27 mouse cellular contexts compared by ENCODE assay signal in the genomic region with DNA sequence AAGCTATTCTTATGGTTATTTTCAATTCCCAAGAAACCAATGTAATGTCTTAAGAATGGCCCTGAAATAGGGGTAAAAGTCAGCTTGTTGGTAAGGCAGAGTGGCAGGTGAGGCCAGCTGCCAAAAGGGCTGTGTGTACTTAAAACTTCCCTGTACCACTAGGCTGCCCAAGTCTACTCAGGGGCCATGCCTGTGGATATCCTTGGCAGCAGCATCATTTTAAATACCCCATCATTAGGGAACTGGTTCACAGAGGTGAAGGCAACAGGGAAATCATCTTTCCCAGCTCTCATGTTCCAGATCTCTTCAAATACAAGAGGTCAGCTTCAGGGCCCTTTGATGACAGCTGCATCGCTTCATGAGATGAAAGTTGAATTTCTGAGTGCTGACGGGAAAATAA.
DNase-seq lines count a peak whose midpoint lies in the region; ATAC-seq and TF ChIP-seq lines count a peak whose summit lies in the region.
"Had no signal": no experiment of that assay in that cellular context is flagged by ENCODE, and none has a peak within 500 bp of the region (broad histone marks: within the 10 kb centered on the region; RNA-seq: fewer than 3 reads in every experiment).

No protein-coding gene starts in this region.

- TF ChIP-seq CTCF in hindbrain, postnatal 0 days (IDR thresholded peaks at IDR 0.05; ENCODE audit: low read depth) = no peak
- no peak for TF ChIP-seq CTCF in brain, embryonic 14.5 days (IDR thresholded peaks at IDR 0.05; ENCODE audit: borderline replicate concordance, extremely low read depth, insufficient read depth, insufficient read length)

- WGBS in hindbrain, embryonic 11.5 days = 55% methylated on average over 2 of the region's 2 CpGs
- WGBS in hindbrain, postnatal 0 days = 73% methylated on average over 2 of the region's 2 CpGs
- WGBS in midbrain, embryonic 15.5 days = 62% methylated on average over 2 of the region's 2 CpGs
- WGBS in midbrain, embryonic 11.5 days = 80% methylated on average over 2 of the region's 2 CpGs
- 50% methylated on average over 2 of the region's 2 CpGs for WGBS in midbrain, embryonic 16.5 days

- H3K4me3 ChIP-seq in hindbrain, embryonic 11.5 days (ENCODE audit: low read depth, low read length) = no peak overlapping the region
- H3K4me3 ChIP-seq in hindbrain, postnatal 0 days (ENCODE audit: low read length) = no peak overlapping the region
- H3K4me3 ChIP-seq in midbrain, embryonic 15.5 days = no peak overlapping the region
- H3K4me3 ChIP-seq in midbrain, embryonic 11.5 days (ENCODE audit: low read depth, low read length) = no peak overlapping the region
- no peak overlapping the region for H3K4me3 ChIP-seq in midbrain, embryonic 16.5 days (ENCODE audit: low read depth, low read length)
- H3K4me3 ChIP-seq: embryonic facial prominence, embryonic 12.5 days; embryonic facial prominence, embryonic 15.5 days; forebrain, embryonic 12.5 days; heart, adult 2 months; heart, embryonic 10.5 days; heart, embryonic 13.5 days; hindbrain, embryonic 12.5 days; hindbrain, embryonic 15.5 days; intestine, embryonic 15.5 days had no signal

- no peak for ATAC-seq in hindbrain, embryonic 11.5 days (ENCODE audit: low FRiP score)
- no peak for ATAC-seq in hindbrain, postnatal 0 days
- ATAC-seq in midbrain, embryonic 15.5 days (replicated peaks) = peak; percentile 58; the same call in 1 of the 2 replicates
- no peak; the same call in 1 of the 2 replicates for ATAC-seq in midbrain, embryonic 11.5 days (ENCODE audit: low FRiP score)
- peak; percentile 67; the same call in 1 of the 2 replicates for ATAC-seq in midbrain, embryonic 16.5 days
- ATAC-seq: CD4-positive, CD25-positive, alpha-beta regulatory T cell, adult 4 months; forebrain, embryonic 16.5 days; intestine, embryonic 15.5 days had no signal

- no peak overlapping the region for H3K4me2 ChIP-seq in hindbrain, embryonic 11.5 days (replicated peaks; ENCODE audit: low read depth, low read length)
- no peak overlapping the region for H3K4me2 ChIP-seq in hindbrain, postnatal 0 days (ENCODE audit: low read depth, low read length)
- no peak overlapping the region for H3K4me2 ChIP-seq in midbrain, embryonic 15.5 days
- no peak overlapping the region for H3K4me2 ChIP-seq in midbrain, embryonic 11.5 days
- H3K4me2 ChIP-seq in midbrain, embryonic 16.5 days (ENCODE audit: low read length) = no peak overlapping the region
- H3K4me2 ChIP-seq: embryonic facial prominence, embryonic 12.5 days; embryonic facial prominence, embryonic 15.5 days; forebrain, embryonic 12.5 days; heart, embryonic 13.5 days; hindbrain, embryonic 12.5 days; hindbrain, embryonic 15.5 days; intestine, embryonic 15.5 days had no signal

- no peak overlapping the region for H3K9ac ChIP-seq in hindbrain, embryonic 11.5 days (ENCODE audit: low read depth, low read length)
- no peak overlapping the region for H3K9ac ChIP-seq in hindbrain, postnatal 0 days (replicated peaks; ENCODE audit: low read length)
- no peak overlapping the region for H3K9ac ChIP-seq in midbrain, embryonic 15.5 days
- H3K9ac ChIP-seq in midbrain, embryonic 11.5 days (ENCODE audit: low read length) = no peak overlapping the region
- H3K9ac ChIP-seq in midbrain, embryonic 16.5 days (ENCODE audit: low read depth, low read length) = no peak overlapping the region
- H3K9ac ChIP-seq: embryonic facial prominence, embryonic 12.5 days; embryonic facial prominence, embryonic 15.5 days; forebrain, embryonic 12.5 days; heart, embryonic 13.5 days; hindbrain, embryonic 12.5 days; hindbrain, embryonic 15.5 days; intestine, embryonic 15.5 days had no signal

- H3K9me3 ChIP-seq in hindbrain, embryonic 11.5 days (ENCODE audit: control insufficient read depth, low read length) = no peaks in the 10 kb centered on the region
- H3K9me3 ChIP-seq in hindbrain, postnatal 0 days (ENCODE audit: low read length) = no peaks in the 10 kb centered on the region
- H3K9me3 ChIP-seq in midbrain, embryonic 15.5 days = no peaks in the 10 kb centered on the region
- no peaks in the 10 kb centered on the region for H3K9me3 ChIP-seq in midbrain, embryonic 11.5 days (ENCODE audit: control insufficient read depth, low read length)
- no peaks in the 10 kb centered on the region for H3K9me3 ChIP-seq in midbrain, embryonic 16.5 days (replicated peaks; ENCODE audit: control insufficient read depth, low read length, poor library complexity, severe bottlenecking)
- H3K9me3 ChIP-seq: embryonic facial prominence, embryonic 12.5 days; embryonic facial prominence, embryonic 15.5 days; forebrain, embryonic 12.5 days; heart, embryonic 10.5 days; heart, embryonic 13.5 days; hindbrain, embryonic 12.5 days; hindbrain, embryonic 15.5 days; intestine, embryonic 15.5 days had no signal

- no peaks in the 10 kb centered on the region for H3K4me1 ChIP-seq in hindbrain, embryonic 11.5 days (replicated peaks; ENCODE audit: control insufficient read depth, insufficient read depth, low read length)
- H3K4me1 ChIP-seq in hindbrain, postnatal 0 days (ENCODE audit: insufficient read depth, low read length) = no peaks in the 10 kb centered on the region
- no peaks in the 10 kb centered on the region for H3K4me1 ChIP-seq in midbrain, embryonic 15.5 days
- H3K4me1 ChIP-seq in midbrain, embryonic 11.5 days (ENCODE audit: control insufficient read depth, insufficient read depth, low read length) = no peaks in the 10 kb centered on the region
- H3K4me1 ChIP-seq in midbrain, embryonic 16.5 days (ENCODE audit: control insufficient read depth, insufficient read depth, low read length) = no peaks in the 10 kb centered on the region
- H3K4me1 ChIP-seq: embryonic facial prominence, embryonic 12.5 days; embryonic facial prominence, embryonic 15.5 days; forebrain, embryonic 12.5 days; heart, embryonic 10.5 days; heart, embryonic 13.5 days; hindbrain, embryonic 12.5 days; hindbrain, embryonic 15.5 days; intestine, embryonic 15.5 days had no signal

- DNase-seq in hindbrain, embryonic 11.5 days (ENCODE audit: low spot score) = peak; percentile 3
- DNase-seq in hindbrain, postnatal 0 days (ENCODE audit: low spot score) = no peak
- DNase-seq in midbrain, embryonic 11.5 days (ENCODE audit: low spot score, missing footprints) = no peak
- peak; percentile 47 for DNase-seq in brain, embryonic 14.5 days (ENCODE audit: low read depth)
- DNase-seq in left cerebral cortex, postnatal 4 days = no peak
- DNase-seq: adrenal gland, adult 2 months; adrenal gland, postnatal 14 days; cerebellum, adult 18-20 months; cerebellum, adult 9-10 months; cerebellum, postnatal 14 days; gastrocnemius, postnatal 10 days; gastrocnemius, postnatal 36 days; heart, adult 2 months; heart, postnatal 14 days; heart, postnatal 4 days had no signal

- H3K27me3 ChIP-seq in hindbrain, embryonic 11.5 days (ENCODE audit: control insufficient read depth, insufficient read depth, low read length) = no peaks in the 10 kb centered on the region
- H3K27me3 ChIP-seq in hindbrain, postnatal 0 days (ENCODE audit: insufficient read depth, low read length) = no peaks in the 10 kb centered on the region
- H3K27me3 ChIP-seq in midbrain, embryonic 15.5 days (replicated peaks) = no peaks in the 10 kb centered on the region
- H3K27me3 ChIP-seq in midbrain, embryonic 11.5 days (ENCODE audit: control insufficient read depth, insufficient read depth, low read length) = no peaks in the 10 kb centered on the region
- H3K27me3 ChIP-seq in midbrain, embryonic 16.5 days (ENCODE audit: control insufficient read depth, insufficient read depth, low read depth, low read length) = no peaks in the 10 kb centered on the region
- H3K27me3 ChIP-seq: embryonic facial prominence, embryonic 12.5 days; embryonic facial prominence, embryonic 15.5 days; forebrain, embryonic 12.5 days; heart, embryonic 13.5 days; hindbrain, embryonic 12.5 days; hindbrain, embryonic 15.5 days; intestine, embryonic 15.5 days had no signal

- H3K36me3 ChIP-seq in hindbrain, embryonic 11.5 days (ENCODE audit: control insufficient read depth, insufficient read depth, low read length) = no peaks in the 10 kb centered on the region
- no peaks in the 10 kb centered on the region for H3K36me3 ChIP-seq in hindbrain, postnatal 0 days (ENCODE audit: insufficient read depth, low read length)
- no peaks in the 10 kb centered on the region for H3K36me3 ChIP-seq in midbrain, embryonic 15.5 days (replicated peaks)
- H3K36me3 ChIP-seq in midbrain, embryonic 11.5 days (ENCODE audit: control insufficient read depth, insufficient read depth, low read length) = no peaks in the 10 kb centered on the region
- no peaks in the 10 kb centered on the region for H3K36me3 ChIP-seq in midbrain, embryonic 16.5 days (ENCODE audit: control insufficient read depth, insufficient read depth, low read length)
- H3K36me3 ChIP-seq: embryonic facial prominence, embryonic 12.5 days; embryonic facial prominence, embryonic 15.5 days; forebrain, embryonic 12.5 days; heart, embryonic 10.5 days; heart, embryonic 13.5 days; hindbrain, embryonic 12.5 days; hindbrain, embryonic 15.5 days; intestine, embryonic 15.5 days had no signal

- TF ChIP-seq POLR2A in brain, embryonic 14.5 days (IDR thresholded peaks at IDR 0.05; ENCODE audit: borderline replicate concordance, extremely low read depth, insufficient read depth, insufficient read length, poor library complexity, severe bottlenecking) = no peak

- intact Hi-C loops in left cerebral cortex, postnatal 4 days (cut with DNase I) = no loop called here

- no peak overlapping the region for H3K27ac ChIP-seq in hindbrain, embryonic 11.5 days (ENCODE audit: low read depth, low read length)
- H3K27ac ChIP-seq in hindbrain, postnatal 0 days = no peak overlapping the region
- H3K27ac ChIP-seq in midbrain, embryonic 15.5 days = no peak overlapping the region
- H3K27ac ChIP-seq in midbrain, embryonic 11.5 days (ENCODE audit: low read depth, low read length) = no peak overlapping the region
- no peak overlapping the region for H3K27ac ChIP-seq in midbrain, embryonic 16.5 days (ENCODE audit: low read length)
- H3K27ac ChIP-seq: embryonic facial prominence, embryonic 12.5 days; embryonic facial prominence, embryonic 15.5 days; forebrain, embryonic 12.5 days; heart, adult 2 months; heart, embryonic 10.5 days; heart, embryonic 13.5 days; hindbrain, embryonic 12.5 days; hindbrain, embryonic 15.5 days; intestine, embryonic 15.5 days had no signal

Comparison
In these comparisons a context has a peak if more than half of its experiments do, and no peak if none do; other contexts are left out.
1. ATAC-seq: peak in midbrain, embryonic 15.5 days (single experiment) and midbrain, embryonic 16.5 days (single experiment); none in hindbrain, embryonic 11.5 days (single experiment), hindbrain, postnatal 0 days (single experiment) and midbrain, embryonic 11.5 days (single experiment).
2. DNase-seq: peak in hindbrain, embryonic 11.5 days (single experiment) and brain, embryonic 14.5 days (single experiment); none in hindbrain, postnatal 0 days (single experiment), midbrain, embryonic 11.5 days (single experiment) and left cerebral cortex, postnatal 4 days (single experiment).